Mouse (Mus musculus): ENCODE results near the gene Hs3st4. TPM values are rescaled to one million over a fixed set of nuclear protein-coding genes. Genes with fewer than 3 reads are reported as not detected.

The Hs3st4 gene
- polyA plus RNA-seq (2015; fragmentation: Illumina TruSeq; extraction: RNeasy Lipid Tissue Mini Kit (QIAGEN cat#74804); ENCODE audit: low read depth, low replicate concordance), result 42.6 TPM

DNA sequence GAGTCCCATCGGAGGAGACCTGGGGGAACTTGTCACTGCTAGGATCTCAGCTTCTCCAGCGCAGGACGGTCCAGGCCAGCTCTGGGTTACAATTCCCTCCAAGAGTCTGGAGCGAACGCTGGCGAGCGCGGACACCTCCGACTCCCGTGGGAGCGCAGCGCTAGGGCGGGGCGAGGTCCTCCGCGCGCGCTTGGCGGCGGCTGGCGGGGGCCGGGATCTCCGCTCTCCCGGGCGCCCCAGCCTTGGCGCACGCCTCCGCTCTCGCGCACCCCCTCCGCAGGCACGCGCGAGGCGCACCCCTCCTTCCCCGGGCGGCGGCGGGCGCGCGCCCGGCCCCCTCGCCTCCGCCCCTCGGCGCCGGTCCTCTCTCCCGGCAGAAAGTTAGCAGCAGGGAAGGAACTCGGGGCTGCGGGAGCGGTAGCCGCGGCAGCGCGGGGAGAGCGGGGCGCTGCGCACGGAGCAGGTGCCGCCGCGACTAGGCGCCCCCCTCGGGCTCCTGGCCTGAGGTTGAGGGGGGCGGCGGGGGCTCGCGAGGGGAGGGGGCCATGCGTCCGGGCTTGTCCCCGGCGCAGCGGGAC, at the start of gene Hs3st4:
Gene Hs3st4, plus strand, starts transcription at position 409 of the 578 bp plus-strand sequence.

